Mouse (Mus musculus): ENCODE data around the gene Tmc6.
A peak's percentile ranks its signal among the peaks of the same experiment; 100 is the strongest.
"Not testable (repeated sequence)": the region's sequence is repeated elsewhere in the genome, so short reads cannot be mapped to it uniquely, and the experiment has no call there.

Gene Tmc6

GRCm38 (mm10) chr11:117781993-117782704, at the start of gene Tmc6, which contains the start of gene Tmc8:
Gene Tmc6, minus strand, starts transcription at chr11:117782198.
Gene Tmc8, plus strand, starts transcription at chr11:117782076.
- DNase-seq: peak; percentile 49 to 78

- DNase-seq: peak in 1 of 2 experiments; percentile 51
Observed at GRCm38 (mm10) chr11:117830401-117830800, 48.4 kb upstream of the Tmc6 start.

DNA sequence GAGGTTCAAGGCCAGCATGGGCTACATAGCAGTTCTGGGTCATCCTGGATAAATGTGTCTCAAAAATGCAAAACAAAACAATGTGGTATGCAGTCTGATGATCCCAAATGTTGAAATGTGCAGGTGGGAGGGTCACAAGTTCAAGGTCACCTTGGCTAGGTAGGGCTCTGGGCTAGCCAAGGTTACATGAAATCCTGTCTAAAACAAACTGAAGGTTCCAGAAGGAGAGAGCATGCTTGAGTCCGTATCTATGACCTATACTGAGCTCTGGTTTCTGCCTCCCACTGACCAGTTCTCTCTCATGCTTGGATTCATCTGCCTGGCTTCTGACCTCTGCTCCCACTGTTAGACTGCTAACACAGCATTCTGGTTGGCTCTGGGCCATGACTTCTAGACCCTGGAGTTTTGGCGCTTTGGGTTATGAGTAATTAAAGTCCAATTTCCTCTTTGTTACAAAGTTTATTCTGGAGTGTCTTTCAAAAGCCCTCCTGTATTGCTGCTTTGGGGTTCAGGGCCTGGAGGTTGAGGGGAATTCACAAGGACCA, 47.7 kb upstream of the Tmc6 start:
- DNase-seq: peak; percentile 94 to 95

GRCm38 (mm10) chr11:117828888-117829604, 47.0 kb upstream of the Tmc6 start:
- peak; percentile 65 to 82 for DNase-seq

DNA sequence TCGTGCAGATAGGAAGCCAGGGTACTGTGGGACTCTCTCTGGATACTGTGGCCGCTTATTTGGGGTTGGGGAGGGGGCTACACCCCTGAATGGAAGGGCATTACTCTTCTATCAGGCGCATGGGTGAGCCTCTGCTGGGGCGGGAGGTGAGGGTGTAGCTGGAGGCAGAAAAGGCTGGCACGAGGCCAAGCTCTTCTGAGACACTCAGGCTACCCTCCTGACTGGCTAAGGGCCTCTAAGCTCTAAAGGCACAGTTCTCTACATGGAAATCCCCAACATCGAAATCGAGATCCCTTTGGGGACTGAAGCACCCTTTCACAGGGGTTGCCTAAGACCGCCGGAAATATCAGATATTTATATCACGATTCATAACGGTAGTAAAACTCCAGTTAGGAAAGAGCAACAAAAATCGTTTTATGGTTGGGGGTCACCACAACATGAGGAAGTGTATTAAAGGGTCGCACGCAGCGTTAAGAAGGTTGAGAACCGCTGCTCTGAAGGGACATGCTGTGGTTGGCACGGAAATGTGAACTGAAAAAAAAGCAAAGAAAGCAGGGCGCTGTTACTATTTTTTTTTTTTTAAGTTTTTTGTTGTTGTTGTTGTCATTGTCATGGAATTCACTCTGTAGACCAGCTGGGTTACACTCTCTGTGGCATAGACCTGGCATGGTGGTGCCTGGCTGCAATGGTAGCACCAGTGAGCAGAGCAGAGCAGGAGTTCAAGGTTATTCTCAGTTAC, 46.3 kb upstream of the Tmc6 start:
- peak; percentile 75 to 83 for DNase-seq

- DNase-seq: no peak
Observed at GRCm38 (mm10) chr11:117827386-117827785, 45.4 kb upstream of the Tmc6 start.

DNA sequence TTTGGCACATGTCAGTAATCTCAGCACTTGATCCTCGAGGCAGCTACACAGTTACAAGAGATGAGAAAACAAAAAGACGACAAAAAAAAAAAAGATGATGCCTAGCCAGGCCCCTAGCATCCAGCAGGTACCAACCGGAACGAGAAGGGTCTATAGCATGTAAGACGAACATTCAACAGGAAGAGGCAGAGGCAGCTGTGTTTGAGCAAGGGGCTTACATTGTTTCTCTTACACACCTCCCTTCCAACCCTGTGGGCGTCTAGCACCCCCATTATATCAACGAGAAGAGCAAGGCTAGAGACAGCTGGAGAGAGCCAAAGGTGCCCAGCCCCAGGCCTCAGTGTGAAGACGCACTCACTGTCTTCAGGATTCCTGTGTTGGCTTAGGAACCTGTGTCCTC, 44.9 kb upstream of the Tmc6 start:
- no peak for DNase-seq

DNA sequence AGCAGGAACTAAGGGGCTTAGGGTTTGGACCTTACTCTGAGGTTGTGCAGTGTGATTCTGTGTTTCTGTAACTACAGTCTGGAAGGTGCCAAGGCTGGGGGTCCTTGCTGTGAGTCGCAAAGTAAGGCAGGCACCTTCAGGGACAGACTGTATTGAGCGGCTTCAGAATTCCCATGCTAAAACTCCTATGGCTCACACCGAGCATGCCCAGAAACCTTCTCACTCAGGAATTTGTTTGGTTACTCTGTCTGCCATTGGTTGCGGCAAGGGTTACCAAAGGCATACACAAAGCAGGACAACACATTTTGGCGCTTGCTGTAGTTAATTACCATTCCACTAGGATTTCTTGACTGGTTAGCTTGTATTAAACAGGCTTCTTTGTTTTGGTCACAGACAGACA, 44.2 kb upstream of the Tmc6 start:
- peak in 1 of 2 experiments; percentile 28 for DNase-seq

- DNase-seq: peak; percentile 87 to 93
Observed at GRCm38 (mm10) chr11:117825333-117826101, 43.5 kb upstream of the Tmc6 start, which contains the start of the genes Afmid and Tk1. Gene Afmid, plus strand, starts transcription at chr11:117825924. Gene Tk1, minus strand, starts transcription at chr11:117826092.

DNA sequence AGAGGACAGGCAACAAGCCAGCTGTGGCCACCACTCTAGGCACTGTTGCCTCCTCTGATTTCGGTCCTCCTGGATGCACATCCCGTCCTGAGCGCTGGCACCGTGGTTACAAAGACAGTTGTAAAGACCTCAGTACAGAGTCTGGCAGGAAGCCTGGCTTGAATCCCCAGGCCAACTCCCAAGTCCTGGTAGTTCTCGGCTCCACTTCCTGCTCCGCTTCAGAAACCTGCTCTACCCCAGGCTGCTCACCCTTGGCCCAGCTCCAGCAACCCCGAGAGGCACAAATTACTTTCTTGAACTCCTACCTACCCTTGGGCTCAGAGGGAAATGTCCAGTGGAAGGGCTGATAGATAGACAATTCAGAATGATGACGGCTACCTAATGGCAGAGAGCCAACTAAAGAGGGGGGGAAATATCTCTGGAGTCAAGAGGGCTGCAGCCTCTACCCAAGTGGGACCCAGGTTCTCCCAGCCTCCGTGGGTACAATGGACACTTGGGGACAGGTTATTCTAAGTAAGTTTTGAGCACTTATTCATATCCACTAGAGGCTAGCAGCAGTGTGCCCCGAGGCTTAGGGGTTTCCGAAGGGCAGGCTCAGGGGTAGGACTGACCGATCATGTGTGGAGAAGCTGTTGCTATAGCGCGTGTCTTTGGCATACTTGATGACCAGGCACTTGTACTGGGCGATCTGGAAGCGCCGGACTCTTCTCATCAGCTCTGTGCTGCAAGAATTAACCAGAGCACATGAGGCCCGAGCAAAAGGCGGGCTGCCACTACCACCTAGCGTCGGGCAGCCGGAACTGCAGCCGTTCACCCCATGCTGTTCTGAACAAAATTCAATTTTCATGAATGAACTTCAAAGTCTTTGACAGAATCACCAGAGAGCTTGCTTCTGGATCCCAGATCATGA, 42.3 kb upstream of the Tmc6 start:
- DNase-seq: peak; percentile 82 to 92

GRCm38 (mm10) chr11:117823411-117823810, 41.4 kb upstream of the Tmc6 start:
- no peak for DNase-seq

DNA sequence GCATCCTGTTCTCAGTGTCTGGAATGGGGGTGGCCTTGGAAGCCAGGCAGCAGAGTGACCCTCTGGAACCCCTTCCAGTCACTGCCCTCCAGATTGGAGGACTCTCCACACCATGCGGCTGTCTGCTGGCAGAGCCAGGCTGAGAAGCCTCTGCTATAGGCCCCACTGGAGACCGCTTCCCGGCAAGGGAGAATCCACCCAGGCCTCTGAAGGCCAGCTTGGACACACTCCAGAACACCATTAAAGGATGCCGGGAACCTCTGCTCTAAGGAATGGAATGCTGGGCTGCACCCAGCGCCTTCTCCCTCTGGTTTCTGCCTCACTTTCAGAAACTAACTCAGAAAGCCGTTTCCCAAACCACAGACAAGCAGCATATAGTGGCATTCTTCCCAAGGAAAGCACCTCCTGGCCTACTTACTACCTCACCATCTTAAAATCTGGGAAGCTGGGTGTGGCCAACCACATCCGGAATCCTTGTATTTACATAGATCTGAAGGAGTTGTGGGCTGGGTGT, 40.8 kb upstream of the Tmc6 start:
- peak; percentile 55 to 68 for DNase-seq

- no peak for DNase-seq
Observed at GRCm38 (mm10) chr11:117821868-117822267, 39.9 kb upstream of the Tmc6 start.

GRCm38 (mm10) chr11:117820173-117820572, 38.2 kb upstream of the Tmc6 start:
- DNase-seq: no peak

- DNase-seq: no peak
Observed at GRCm38 (mm10) chr11:117819095-117819494, 37.1 kb upstream of the Tmc6 start.

DNA sequence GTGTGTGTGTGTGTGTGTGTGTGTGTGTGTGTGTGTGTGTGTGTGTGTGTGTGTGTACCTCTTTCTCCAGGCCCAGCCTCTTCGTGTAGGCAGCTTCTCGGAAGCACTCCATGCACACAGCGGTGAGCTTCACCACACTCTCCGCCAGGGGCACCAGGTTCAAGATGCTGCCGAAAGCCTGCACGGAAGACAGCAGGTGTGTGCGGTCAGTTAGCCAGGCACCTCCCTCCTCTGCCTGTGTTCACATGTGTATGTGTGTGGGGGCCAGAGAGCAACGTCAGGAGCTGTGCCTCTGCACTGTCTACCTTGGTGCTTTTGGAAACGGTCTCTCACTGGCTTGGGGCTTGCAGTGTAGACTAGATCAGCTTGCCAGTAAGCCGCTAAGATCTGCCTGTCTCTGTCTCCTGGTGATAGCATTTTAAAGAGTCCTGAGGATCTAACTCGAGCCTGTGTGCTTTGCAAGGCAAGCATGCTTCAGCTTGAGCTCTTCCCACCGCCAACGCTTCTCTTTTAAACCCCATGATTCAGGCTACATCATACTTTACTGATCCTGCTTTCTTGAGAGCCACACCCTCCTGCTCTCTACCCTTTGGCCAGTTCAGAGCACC, 34.5 kb upstream of the Tmc6 start:
- DNase-seq: no peak

DNA sequence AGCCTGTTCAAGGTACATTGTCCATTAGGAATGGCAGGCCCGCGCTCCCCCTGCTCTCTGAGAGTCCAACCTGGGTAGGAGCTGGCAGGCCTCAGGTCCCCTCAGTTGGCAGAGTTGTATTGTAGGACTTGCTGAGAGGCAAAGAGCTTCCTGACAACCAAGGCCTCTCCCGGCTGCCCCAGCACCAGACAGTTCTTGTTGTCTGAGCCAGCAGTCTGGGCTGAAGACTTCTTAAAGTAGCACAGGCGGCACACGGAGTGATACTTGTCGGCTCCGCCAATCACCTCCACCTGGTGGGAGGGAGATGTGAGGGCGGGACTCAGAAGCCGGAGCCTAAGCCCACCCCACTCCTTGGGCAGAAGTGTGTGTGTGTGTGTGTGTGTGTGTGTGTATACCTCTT, 33.9 kb upstream of the Tmc6 start:
- not testable (repeated sequence) for DNase-seq

GRCm38 (mm10) chr11:117814704-117815366, 32.8 kb upstream of the Tmc6 start:
- no peak for DNase-seq

DNA sequence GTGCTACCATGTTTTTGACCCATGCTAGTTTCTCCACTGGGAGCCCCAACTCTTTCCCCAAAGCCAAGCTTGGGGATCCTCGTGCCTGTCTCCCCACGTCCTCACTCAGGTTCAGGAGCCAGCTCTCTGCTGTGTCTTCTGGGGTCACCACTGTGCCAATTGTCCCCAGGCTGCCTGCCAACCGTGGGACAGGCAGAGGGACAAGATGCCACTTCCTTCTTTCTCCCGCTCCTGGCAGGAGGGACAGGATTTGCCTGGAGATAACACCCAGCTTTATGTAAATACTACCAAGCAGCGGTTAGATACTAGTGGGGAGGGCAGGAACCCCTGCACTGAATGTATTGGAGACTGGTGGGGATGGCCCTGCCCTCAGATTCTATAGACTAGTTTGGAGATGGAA, 31.9 kb upstream of the Tmc6 start:
- DNase-seq: no peak
